Mouse (Mus musculus) forebrain, postnatal 0 days (tissue): ENCODE data around the gene Etnk2. TPM values are rescaled to one million over a fixed set of nuclear protein-coding genes. Genes with fewer than 3 reads are reported as not detected.

Experiments used
- ATAC-seq: fragments of 200-750 bp; cut with Nextera tagmentation; 2 replicates; pipeline ENCODE4 v1.8.0; 2017; ENCODE audit warnings: mild to moderate bottlenecking, moderate library complexity
- DNase-seq: peaks from one replicate; pipeline ENCODE4 v3.0.0-alpha.2; 2015
- H3K27ac ChIP-seq: fragments of 300-500 bp; sonication (generic); 2 replicates; pipeline ENCODE4 v1.5.1; 2014; ENCODE audit warnings: low read depth, mild to moderate bottlenecking, antibody characterized with exemption, low read length, moderate library complexity, mixed read lengths
- H3K27me3 ChIP-seq: fragments of 300-500 bp; sonication (generic); 2 replicates; pipeline ENCODE4 v1.6.1; 2014; ENCODE audit warnings: mild to moderate bottlenecking, low read length, mixed read lengths; ENCODE audit not compliant: insufficient read depth
- H3K36me3 ChIP-seq: fragments of 300-500 bp; sonication (generic); 2 replicates; pipeline ENCODE4 v1.6.1; 2014; ENCODE audit warnings: mild to moderate bottlenecking, moderate library complexity; ENCODE audit not compliant: insufficient read depth
- H3K4me1 ChIP-seq: fragments of 300-500 bp; sonication (generic); 2 replicates; pipeline ENCODE4 v1.6.1; 2014; ENCODE audit warnings: antibody characterized with exemption; ENCODE audit not compliant: insufficient read depth
- H3K4me2 ChIP-seq: fragments of 300-500 bp; sonication (generic); 2 replicates; pipeline ENCODE4 v1.6.1; 2014; ENCODE audit warnings: low read depth, mild to moderate bottlenecking, moderate library complexity
- H3K4me3 ChIP-seq: fragments of 300-500 bp; sonication (generic); 2 replicates; pipeline ENCODE4 v1.5.1; 2014; ENCODE audit warnings: low read depth, low read length, mixed read lengths
- H3K9ac ChIP-seq: fragments of 300-500 bp; sonication (generic); 2 replicates; pipeline ENCODE4 v1.6.1; 2014; ENCODE audit warnings: mild to moderate bottlenecking
- H3K9me3 ChIP-seq: fragments of 300-500 bp; sonication (generic); 2 replicates; pipeline ENCODE4 v1.6.1; 2016; ENCODE audit warnings: low read length
- CTCF ChIP-seq: sonication (generic); IDR thresholded peaks from 2 replicates; pipeline ENCODE4 v1.5.1; 2016; ENCODE audit warnings: antibody characterized with exemption, control low read depth, low read depth
- WGBS: fragments of 180-500 bp; shearing (Covaris S2); extraction: QIAGEN DNeasy Blood & Tissue Kit; methylation state at CpG from one replicate; pipeline ENCODE4 v1.1.7; 2014; 5-methylcytosine and 5-hydroxymethylcytosine counted together
- polyA plus RNA-seq: library from polyadenylated mRNA; unstranded; fragments of >200 nt; fragmentation: Nextera tagmentation; extraction: Ambion mirVana; gene quantifications from 2 replicates; pipeline ENCODE4 v1.2.1, GENCODE M21; 2015
- total RNA-seq: library from RNA; depleted of rRNA; stranded (reverse); fragments of >200 nt; gene quantifications from 2 replicates; pipeline ENCODE4 v1.2.3, GENCODE M21; 2014

The Etnk2 gene
- total and polyA plus RNA-seq, 2 experiments from 2014 or later: 17.6 to 25.3 TPM

DNA sequence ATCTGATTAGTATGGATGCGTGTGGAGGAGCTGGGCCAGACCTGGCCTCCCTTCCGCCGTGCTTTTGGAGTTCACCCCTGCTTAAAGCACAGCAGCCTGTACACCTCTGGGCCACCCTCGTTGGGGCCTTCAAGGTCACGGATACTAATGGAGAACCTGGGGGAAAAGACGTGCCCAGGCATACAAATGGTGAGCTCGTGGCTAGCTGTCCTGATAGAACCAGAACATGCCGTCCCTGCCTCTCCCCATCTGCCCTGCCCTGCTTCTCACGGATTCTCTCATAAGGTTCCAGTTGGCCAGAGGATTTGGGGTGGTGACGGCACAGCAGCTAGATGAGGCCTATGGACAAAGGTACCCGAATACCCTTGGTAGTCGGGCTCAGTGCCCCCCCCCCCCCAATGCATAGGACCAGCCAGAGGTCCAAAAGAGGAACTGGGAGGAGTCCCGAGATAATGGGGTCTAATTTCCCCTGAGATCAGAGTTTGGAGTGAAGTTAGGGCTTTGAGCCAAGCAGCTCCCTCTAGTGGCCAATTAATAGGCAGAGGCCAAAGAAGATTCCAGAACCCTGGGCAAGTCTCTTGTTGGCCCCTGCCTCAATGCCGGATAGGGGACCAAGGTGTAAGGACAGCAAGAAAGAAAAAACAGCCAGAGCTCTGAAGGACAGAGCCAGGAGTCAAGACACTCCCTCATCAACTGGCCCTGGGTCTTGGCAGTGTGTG lies 17.1 kb downstream of the Etnk2 start:
- Histone ChIP-seq H3K9ac (no peak overlapping the region), H3K4me2 (no peak overlapping the region), H3K4me1 (no peaks in the 10 kb centered on the region), H3K4me3 (no peak overlapping the region), H3K9me3 (no peaks in the 10 kb centered on the region), H3K27me3 (no peaks in the 10 kb centered on the region), H3K27ac (no peak overlapping the region), H3K36me3 (no peaks in the 10 kb centered on the region; the same call in 1 of the 2 replicates)
- DNase-seq (peak; percentile 66), ATAC-seq (no peak)
- peak; percentile 81 for TF ChIP-seq CTCF
- WGBS: 64% methylated on average over 14 of the region's 14 CpGs

DNA sequence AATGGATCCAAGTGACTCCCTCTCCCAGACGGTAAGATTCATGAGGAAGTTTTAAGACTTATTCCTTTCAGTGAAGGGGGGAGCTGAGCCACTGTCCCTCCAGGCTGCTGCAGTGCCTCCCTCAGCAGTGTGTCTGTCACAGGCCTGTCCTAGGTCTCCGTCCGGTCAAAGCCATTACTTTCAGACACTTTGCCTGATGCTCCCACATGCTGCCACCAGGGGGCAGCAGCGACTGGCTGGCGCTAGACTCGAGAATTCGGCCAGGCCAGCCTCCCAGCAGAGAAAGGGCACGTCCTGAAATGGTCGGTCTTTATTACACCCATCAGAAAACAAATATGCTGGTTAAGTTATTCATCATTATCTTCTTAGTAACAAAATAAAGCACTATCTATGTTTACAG lies 18.6 kb downstream of the Etnk2 start:
- ATAC-seq (0 out of 2 replicates have a peak, but pooled peaks have one; percentile 9), DNase-seq (peak; percentile 78)
- Histone ChIP-seq H3K4me3 (no peak overlapping the region), H3K9me3 (no peaks in the 10 kb centered on the region), H3K4me1 (no peaks in the 10 kb centered on the region), H3K4me2 (no peak overlapping the region), H3K36me3 (no peaks in the 10 kb centered on the region; the same call in 1 of the 2 replicates), H3K9ac (no peak overlapping the region), H3K27me3 (no peaks in the 10 kb centered on the region), H3K27ac (no peak overlapping the region)
- 8% methylated on average over 9 of the region's 9 CpGs for WGBS
- TF ChIP-seq CTCF: peak; percentile 99

DNA sequence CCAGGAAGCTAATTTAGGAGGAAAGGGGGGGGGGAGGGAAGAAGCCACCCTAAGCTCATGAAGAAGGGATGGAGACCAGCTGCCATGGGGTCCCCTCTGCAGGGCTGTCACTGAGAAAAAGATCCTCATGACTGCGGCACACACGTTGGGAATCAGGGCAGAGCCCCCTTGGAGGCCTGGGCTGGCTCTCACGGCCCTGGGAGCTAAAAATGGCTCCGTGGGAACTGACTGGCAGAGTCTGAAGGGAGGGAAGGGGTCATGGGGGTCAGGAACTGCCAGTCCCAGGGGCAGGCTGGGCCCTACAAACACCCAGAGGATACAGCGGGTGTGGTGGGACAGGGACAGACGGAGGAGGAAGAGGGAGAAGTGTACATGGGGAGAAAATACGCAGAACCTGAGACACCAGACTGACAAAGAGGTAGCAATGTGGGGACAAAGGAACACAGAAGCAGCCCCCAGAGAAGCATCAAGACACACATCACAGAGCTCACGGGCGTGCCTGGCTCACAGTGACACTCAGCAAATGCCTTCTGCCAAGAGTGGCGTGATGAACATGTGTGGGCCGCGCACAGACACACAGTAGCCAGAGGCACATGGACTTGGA lies 19.3 kb downstream of the Etnk2 start:
- H3K9me3 ChIP-seq: no peaks in the 10 kb centered on the region
- no peak for DNase-seq
- TF ChIP-seq CTCF: no peak
- no peak overlapping the region for H3K4me2 ChIP-seq
- no peaks in the 10 kb centered on the region for H3K4me1 ChIP-seq
- no peak overlapping the region for H3K9ac ChIP-seq
- 62% methylated on average over 12 of the region's 12 CpGs for WGBS
- H3K27me3 ChIP-seq: no peaks in the 10 kb centered on the region
- ATAC-seq: no peak
- H3K36me3 ChIP-seq: no peaks in the 10 kb centered on the region; the same call in 1 of the 2 replicates
- no peak overlapping the region for H3K4me3 ChIP-seq
- H3K27ac ChIP-seq: no peak overlapping the region

DNA sequence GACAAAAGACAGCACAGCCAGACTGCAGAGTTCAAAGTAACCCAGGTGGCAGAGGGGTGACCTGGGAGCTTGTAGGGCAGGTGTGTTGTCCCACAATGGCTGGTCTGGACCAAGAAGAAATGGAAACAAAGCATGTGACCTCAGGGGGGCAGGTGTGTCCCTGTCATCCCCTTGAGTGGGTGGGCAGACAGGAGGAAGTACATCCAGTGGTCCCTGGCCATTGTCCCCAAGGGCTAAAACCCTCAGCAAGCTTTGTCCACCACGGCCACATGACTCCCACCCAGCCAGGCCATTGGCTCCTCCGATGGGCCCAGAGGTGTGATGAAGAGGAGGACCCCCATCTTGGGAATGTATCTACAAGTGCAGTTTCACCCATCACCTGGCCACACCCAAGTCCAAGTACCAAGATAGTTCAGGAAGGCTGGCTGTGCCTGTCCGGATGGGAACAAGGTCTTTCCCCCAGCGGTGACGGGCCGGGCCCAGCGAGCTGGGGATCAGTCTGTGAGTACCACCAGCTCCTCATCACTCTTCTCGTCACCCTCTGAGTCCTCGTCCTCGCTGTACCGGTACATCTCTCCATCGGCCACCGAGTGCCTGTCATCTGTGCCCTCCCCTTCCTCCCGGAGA lies 19.9 kb downstream of the Etnk2 start:
- H3K4me3 ChIP-seq: no peak overlapping the region
- no peak for DNase-seq
- H3K27ac ChIP-seq: no peak overlapping the region
- no peak overlapping the region for H3K9ac ChIP-seq
- H3K27me3 ChIP-seq: no peaks in the 10 kb centered on the region
- no peaks in the 10 kb centered on the region; the same call in 1 of the 2 replicates for H3K36me3 ChIP-seq
- ATAC-seq: no peak
- WGBS: 94% methylated on average over 14 of the region's 14 CpGs
- no peak overlapping the region for H3K4me2 ChIP-seq
- H3K4me1 ChIP-seq: no peaks in the 10 kb centered on the region
- no peak for TF ChIP-seq CTCF
- H3K9me3 ChIP-seq: no peaks in the 10 kb centered on the region

DNA sequence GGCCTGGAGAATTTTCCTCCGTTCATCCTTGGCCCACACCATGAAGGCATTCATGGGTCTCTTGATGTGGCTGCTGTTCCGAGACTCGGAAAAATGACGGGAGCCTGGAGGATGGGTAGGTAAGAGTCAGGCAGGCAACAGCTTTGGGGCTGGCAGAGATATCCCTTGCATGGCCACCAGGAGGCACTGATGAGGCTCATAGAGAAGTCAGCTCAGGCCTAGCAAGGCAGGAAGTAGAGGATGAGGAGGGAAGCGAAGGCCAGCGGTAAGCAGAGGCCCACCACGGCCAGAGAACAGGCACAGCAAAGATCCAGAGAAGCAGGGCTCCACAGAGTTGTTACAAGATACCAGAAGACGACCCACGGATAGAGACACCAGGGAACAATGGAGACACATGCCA lies 22.1 kb downstream of the Etnk2 start:
- no peak overlapping the region for H3K9ac ChIP-seq
- TF ChIP-seq CTCF: peak; percentile 90

DNA sequence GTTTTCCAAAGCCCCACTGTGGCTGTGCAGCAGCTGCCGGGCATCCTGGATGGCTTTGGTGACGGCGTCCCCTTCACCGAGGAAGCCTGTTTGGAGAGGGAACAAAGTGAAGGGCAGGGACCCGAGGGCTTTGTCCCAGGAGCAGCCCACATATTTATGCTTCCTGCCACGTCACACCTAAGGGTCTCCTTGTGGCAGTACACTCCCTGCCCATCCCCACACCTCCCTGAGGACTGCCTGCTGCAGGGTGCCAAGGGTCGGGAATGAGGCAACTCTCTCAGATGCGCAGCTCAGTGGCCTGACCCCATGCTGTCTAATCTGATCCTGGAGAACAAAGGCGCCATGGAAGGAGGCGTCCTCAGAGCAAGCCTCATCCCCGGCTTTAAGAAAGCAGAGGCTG lies 22.8 kb downstream of the Etnk2 start:
- Histone ChIP-seq H3K4me2 (no peak overlapping the region), H3K4me1 (no peaks in the 10 kb centered on the region), H3K4me3 (no peak overlapping the region), H3K27me3 (no peaks in the 10 kb centered on the region), H3K9me3 (no peaks in the 10 kb centered on the region), H3K36me3 (no peaks in the 10 kb centered on the region; the same call in 1 of the 2 replicates), H3K9ac (no peak overlapping the region), H3K27ac (no peak overlapping the region)
- DNase-seq: no peak
- 40% methylated on average over 11 of the region's 11 CpGs for WGBS
- ATAC-seq: no peak
- no peak for TF ChIP-seq CTCF

More for the DNA sequence above, 22.1 kb downstream of the Etnk2 start:
- ATAC-seq (peak; percentile 77), DNase-seq (peak; percentile 81)
- H3K4me3 ChIP-seq: no peak overlapping the region
- H3K4me1 ChIP-seq: no peaks in the 10 kb centered on the region
- no peaks in the 10 kb centered on the region for H3K27me3 ChIP-seq
- H3K9me3 ChIP-seq: no peaks in the 10 kb centered on the region
- H3K36me3 ChIP-seq: no peaks in the 10 kb centered on the region; the same call in 1 of the 2 replicates
- no peak overlapping the region for H3K27ac ChIP-seq
- 34% methylated on average over 9 of the region's 9 CpGs for WGBS
- H3K4me2 ChIP-seq: no peak overlapping the region; the same call in 1 of the 2 replicates
